14 mouse cellular contexts compared by ENCODE assay signal in the genomic region with DNA sequence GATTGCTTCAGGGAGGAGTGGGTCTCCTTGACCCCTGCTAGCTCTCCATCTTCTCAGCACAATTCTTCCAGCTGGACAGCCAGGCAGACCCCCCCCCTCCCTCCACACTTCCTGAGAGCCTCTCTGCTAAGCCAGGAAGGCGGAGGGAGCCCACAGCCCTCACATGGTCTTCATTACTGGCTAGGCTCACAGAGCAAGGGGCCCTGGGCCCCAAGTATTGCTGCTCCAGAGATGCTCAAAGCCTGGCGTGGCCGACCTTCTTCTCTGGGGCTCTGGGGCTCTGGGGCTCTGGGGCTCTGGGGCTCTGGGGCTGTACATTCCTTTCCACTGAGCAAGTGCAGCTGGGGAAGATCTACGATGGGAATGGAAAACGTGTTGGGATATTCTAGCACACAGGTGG. TPM values are rescaled to one million over a fixed set of nuclear protein-coding genes. Genes with fewer than 3 reads are reported as not detected.
DNase-seq lines count a peak whose midpoint lies in the region; ATAC-seq and TF ChIP-seq lines count a peak whose summit lies in the region.
"Had no signal": no experiment of that assay in that cellular context is flagged by ENCODE, and none has a peak within 500 bp of the region (broad histone marks: within the 10 kb centered on the region; RNA-seq: fewer than 3 reads in every experiment).

No protein-coding gene starts in this region.

- H3K9ac ChIP-seq in lung, embryonic 14.5 days: no peak overlapping the region; the same call in 1 of the 2 replicates
- H3K9ac ChIP-seq in heart, postnatal 0 days (replicated peaks; ENCODE audit: low read depth, low read length): no peak overlapping the region
- peak overlapping the region; percentile 33 for H3K9ac ChIP-seq in stomach, embryonic 16.5 days (ENCODE audit: low read length)
- H3K9ac ChIP-seq: midbrain, embryonic 12.5 days had no signal

- H3K27ac ChIP-seq in lung, embryonic 14.5 days (ENCODE audit: low read depth): peak overlapping the region; percentile 95
- peak overlapping the region; percentile 50 for H3K27ac ChIP-seq in heart, postnatal 0 days (ENCODE audit: low read depth)
- H3K27ac ChIP-seq in stomach, embryonic 16.5 days (ENCODE audit: low read length): peak overlapping the region; percentile 91

- WGBS in lung, embryonic 14.5 days: 8% methylated on average over 5 of the region's 5 CpGs
- WGBS in lung, adult 2 months: 49% methylated on average over 5 of the region's 5 CpGs
- WGBS in heart, postnatal 0 days: 22% methylated on average over 5 of the region's 5 CpGs
- 14% methylated on average over 5 of the region's 5 CpGs for WGBS in stomach, embryonic 16.5 days

- TF ChIP-seq EP300 in heart, postnatal 0 days (IDR thresholded peaks at IDR 0.05; ENCODE audit: low read depth): no peak

- ATAC-seq in lung, embryonic 14.5 days (ENCODE audit: insufficient read depth): peak; percentile 44
- 0 out of 2 replicates have a peak, but pooled peaks have one; percentile 18 for ATAC-seq in heart, postnatal 0 days (ENCODE audit: insufficient read depth, low read depth)
- peak; percentile 44; the same call in 1 of the 2 replicates for ATAC-seq in stomach, embryonic 16.5 days (ENCODE audit: insufficient read depth, low FRiP score)
- ATAC-seq: Patski had no signal

- peaks cover 33% of the 10 kb centered on the region for H3K4me1 ChIP-seq in lung, embryonic 14.5 days (ENCODE audit: insufficient read depth)
- no peaks in the 10 kb centered on the region for H3K4me1 ChIP-seq in lung, adult 2 months (ENCODE audit: control insufficient read depth, insufficient read depth, low read length)
- no peaks in the 10 kb centered on the region for H3K4me1 ChIP-seq in heart, postnatal 0 days (ENCODE audit: control insufficient read depth, insufficient read depth)
- H3K4me1 ChIP-seq in stomach, embryonic 16.5 days (ENCODE audit: control insufficient read depth, insufficient read depth, low read length): peaks cover 57% of the 10 kb centered on the region

- no peak for TF ChIP-seq POLR2A in lung, adult 2 months (IDR thresholded peaks at IDR 0.05; ENCODE audit: borderline replicate concordance, extremely low read depth, low read depth, low read length)

- TF ChIP-seq CTCF in lung, embryonic 14.5 days (IDR thresholded peaks at IDR 0.05; ENCODE audit: low read depth): no peak
- no peak for TF ChIP-seq CTCF in lung, adult 2 months (IDR thresholded peaks at IDR 0.05; ENCODE audit: insufficient read depth, low read length)
- TF ChIP-seq CTCF in heart, postnatal 0 days (IDR thresholded peaks at IDR 0.05; ENCODE audit: low read depth): no peak

- H3K9me3 ChIP-seq in lung, embryonic 14.5 days (ENCODE audit: low read depth, low read length): no peaks in the 10 kb centered on the region
- no peaks in the 10 kb centered on the region for H3K9me3 ChIP-seq in heart, postnatal 0 days (replicated peaks; ENCODE audit: control insufficient read depth, low read length)
- no peaks in the 10 kb centered on the region for H3K9me3 ChIP-seq in stomach, embryonic 16.5 days (replicated peaks; ENCODE audit: control insufficient read depth, low read length)
- H3K9me3 ChIP-seq: midbrain, embryonic 12.5 days had no signal

- H3K4me3 ChIP-seq in lung, embryonic 14.5 days (ENCODE audit: low read depth, low read length): no peak overlapping the region
- H3K4me3 ChIP-seq in lung, adult 2 months (replicated peaks; ENCODE audit: extremely low read depth, low read depth, low read length): no peak overlapping the region
- no peak overlapping the region for H3K4me3 ChIP-seq in heart, postnatal 0 days (ENCODE audit: low read depth, low read length)
- no peak overlapping the region for H3K4me3 ChIP-seq in stomach, embryonic 16.5 days (replicated peaks; ENCODE audit: low read length)
- H3K4me3 ChIP-seq: midbrain, embryonic 12.5 days had no signal

- H3K27me3 ChIP-seq in lung, embryonic 14.5 days (ENCODE audit: insufficient read depth, low read length): no peaks in the 10 kb centered on the region
- no peaks in the 10 kb centered on the region for H3K27me3 ChIP-seq in heart, postnatal 0 days (ENCODE audit: control insufficient read depth, insufficient read depth, low read length)
- no peaks in the 10 kb centered on the region for H3K27me3 ChIP-seq in stomach, embryonic 16.5 days (ENCODE audit: control insufficient read depth, insufficient read depth, low read length)
- H3K27me3 ChIP-seq: midbrain, embryonic 12.5 days; Patski had no signal

- DNase-seq in heart, adult 11 months: peak; percentile 93
- no peak for DNase-seq in heart, adult 9 months (ENCODE audit: low spot score in 2 of 2)
- DNase-seq in lung, embryonic 14.5 days: peak; percentile 73
- no peak for DNase-seq in lung, adult 2 months
- no peak for DNase-seq in heart, postnatal 0 days (ENCODE audit: low spot score)
- no peak for DNase-seq in frontal cortex, postnatal 10 days (ENCODE audit: low spot score in 2 of 2)
- DNase-seq in cerebellum, postnatal 14 days: no peak
- DNase-seq: adrenal gland, postnatal 36 days; cerebellum, adult 9-11 months; kidney, adult 9 months had no signal

- no peak overlapping the region for H3K4me2 ChIP-seq in lung, embryonic 14.5 days
- no peak overlapping the region for H3K4me2 ChIP-seq in heart, postnatal 0 days (ENCODE audit: low read depth, low read length)
- 0 out of 2 replicates have a peak overlapping the region, but pooled peaks have one; percentile 0 for H3K4me2 ChIP-seq in stomach, embryonic 16.5 days (ENCODE audit: low read depth, low read length)
- H3K4me2 ChIP-seq: midbrain, embryonic 12.5 days had no signal

- no peaks in the 10 kb centered on the region for H3K36me3 ChIP-seq in lung, embryonic 14.5 days (ENCODE audit: insufficient read depth)
- H3K36me3 ChIP-seq in heart, postnatal 0 days (replicated peaks; ENCODE audit: control insufficient read depth, insufficient read depth, low read length): no peaks in the 10 kb centered on the region
- H3K36me3 ChIP-seq in stomach, embryonic 16.5 days (ENCODE audit: control insufficient read depth, insufficient read depth, low read length): no peaks in the 10 kb centered on the region
- H3K36me3 ChIP-seq: midbrain, embryonic 12.5 days had no signal

RNA-seq across cellular contexts. Expression of gene Dlk1, which starts 39.9 kb away (rescaled TPM):
- 468 and 481 TPM in 2 replicates for polyA plus RNA-seq in lung, embryonic 14.5 days (2014; fragmentation: Nextera tagmentation; extraction: Ambion mirVana)
- 0.42 and 0.44 TPM in 2 replicates for polyA plus RNA-seq in lung, adult 2 months (2012; rRNA removed)
- total RNA-seq in heart, postnatal 0 days (2014; rRNA removed; ENCODE audit: low replicate concordance): 45.0 and 55.2 TPM in 2 replicates
- 55.1 and 62.9 TPM in 2 replicates for polyA plus RNA-seq in heart, postnatal 0 days (2015; fragmentation: Nextera tagmentation; extraction: Ambion mirVana)
- polyA plus RNA-seq in stomach, embryonic 16.5 days (2015; fragmentation: Nextera tagmentation; extraction: Ambion mirVana): 449 and 542 TPM in 2 replicates
- polyA plus RNA-seq: C2C12, Patski had no signal

Comparison
In these comparisons a context has a peak if more than half of its experiments do, and no peak if none do; other contexts are left out.
1. DNase-seq: peak in heart, adult 11 months (single experiment) and lung, embryonic 14.5 days (single experiment); none in heart, adult 9 months (0 of 2), lung, adult 2 months (single experiment), heart, postnatal 0 days (single experiment), frontal cortex, postnatal 10 days (0 of 2) and cerebellum, postnatal 14 days (0 of 2).
2. RNA of gene Dlk1, which starts 39.9 kb away (polyA plus RNA-seq): 449 to 542 TPM in stomach, embryonic 16.5 days, 468 to 481 TPM in lung, embryonic 14.5 days and 55.1 to 62.9 TPM in heart, postnatal 0 days; 0.42 to 0.44 TPM in lung, adult 2 months; every median in the first group is over 10 times any median in the second.
3. Peak in every context shown above with its lines, with median percentiles within 50 percentile points of each other: ATAC-seq and H3K27ac ChIP-seq.